15 mouse cellular contexts compared by ENCODE assay signal in genomic region chr11:114898026-114898425, GRCm38 (mm10). TPM values are rescaled to one million over a fixed set of nuclear protein-coding genes. Genes with fewer than 3 reads are reported as not detected.
DNase-seq lines count a peak whose midpoint lies in the region.
"Had no signal": no experiment of that assay in that cellular context is flagged by ENCODE, and none has a peak within 500 bp of the region (broad histone marks: within the 10 kb centered on the region; RNA-seq: fewer than 3 reads in every experiment).

No protein-coding gene starts in this region.

- no peaks in the 10 kb centered on the region for H3K27me3 ChIP-seq in embryonic facial prominence, embryonic 10.5 days (replicated peaks; ENCODE audit: low read depth, poor library complexity, severe bottlenecking)
- H3K27me3 ChIP-seq: limb, embryonic 15.5 days had no signal

- peak; percentile 52 for DNase-seq in gastrocnemius, postnatal 25 days
- DNase-seq in gastrocnemius, postnatal 4 days (ENCODE audit: low spot score in 2 of 2) = no peak
- peak; percentile 60 for DNase-seq in 3T3-L1 (ENCODE audit: low read depth, low spot score)
- DNase-seq in lung, postnatal 36 days = peak; percentile 69
- no peak for DNase-seq in ovary, postnatal 14 days (ENCODE audit: low spot score)
- DNase-seq in embryonic facial prominence, embryonic 10.5 days (ENCODE audit: low spot score) = no peak
- DNase-seq in thymus, postnatal 0 days (ENCODE audit: low spot score) = no peak
- DNase-seq: cerebellum, adult 11 months; kidney, adult 9 months had no signal

- H3K9me3 ChIP-seq in embryonic facial prominence, embryonic 10.5 days = no peaks in the 10 kb centered on the region
- H3K9me3 ChIP-seq: limb, embryonic 15.5 days had no signal

- 45% methylated on average over 1 of the region's 1 CpGs for WGBS in embryonic facial prominence, embryonic 10.5 days

- peak overlapping the region; percentile 84 for H3K27ac ChIP-seq in brown adipose tissue, adult 24 weeks (replicated peaks; ENCODE audit: low read depth, low read length)
- no peak overlapping the region; the same call in 1 of the 2 replicates for H3K27ac ChIP-seq in embryonic facial prominence, embryonic 10.5 days (replicated peaks)
- H3K27ac ChIP-seq: limb, embryonic 15.5 days had no signal

- H3K4me1 ChIP-seq in brown adipose tissue, adult 24 weeks (ENCODE audit: control insufficient read depth, insufficient read depth, insufficient read length, low read length) = no peaks in the 10 kb centered on the region
- peaks cover 6% of the 10 kb centered on the region; the same call in 1 of the 2 replicates for H3K4me1 ChIP-seq in embryonic facial prominence, embryonic 10.5 days
- H3K4me1 ChIP-seq: limb, embryonic 15.5 days had no signal

- no peaks in the 10 kb centered on the region for H3K36me3 ChIP-seq in embryonic facial prominence, embryonic 10.5 days (replicated peaks)
- H3K36me3 ChIP-seq: limb, embryonic 15.5 days had no signal

- no peak overlapping the region for H3K4me3 ChIP-seq in brown adipose tissue, adult 24 weeks (ENCODE audit: insufficient read depth, low read depth, low read length)
- no peak overlapping the region for H3K4me3 ChIP-seq in embryonic facial prominence, embryonic 10.5 days
- H3K4me3 ChIP-seq: limb, embryonic 15.5 days had no signal

RNA-seq across cellular contexts. Expression of gene Cd300a, which starts 8.2 kb away (rescaled TPM):
- under 1 TPM; 0.43 to 0.72 TPM for total RNA-seq in gastrocnemius, postnatal 25 days (2021)
- total RNA-seq in gastrocnemius, postnatal 4 days (2021) = 1 to 10 TPM; 1.3 to 2.0 TPM
- polyA plus RNA-seq in brown adipose tissue, adult 24 weeks (2012; ENCODE audit: insufficient read depth, insufficient read length, missing spikeins) = 0.58 and 1.1 TPM in 2 replicates
- 1.1 and 1.8 TPM in 2 replicates for polyA plus RNA-seq in embryonic facial prominence, embryonic 10.5 days (2016; fragmentation: Nextera tagmentation; extraction: Ambion mirVana)
- 5.0 and 6.8 TPM in 2 replicates for polyA plus RNA-seq in thymus, postnatal 0 days (2015; fragmentation: Nextera tagmentation; extraction: Ambion mirVana)

RNA-seq across cellular contexts. Expression of gene Cd300lb, which starts 36.2 kb away (rescaled TPM):
- under 1 TPM in 1 of 2 experiments, not detected in 1; 0.19 TPM for total RNA-seq in gastrocnemius, postnatal 25 days (2021)
- 1 to 10 TPM in 1 of 2 experiments, under 1 TPM in 1; 0.49 to 1.1 TPM for total RNA-seq in gastrocnemius, postnatal 4 days (2021)
- 0.58 and 1.1 TPM in 2 replicates for polyA plus RNA-seq in brown adipose tissue, adult 24 weeks (2012; ENCODE audit: insufficient read depth, insufficient read length, missing spikeins)
- polyA plus RNA-seq in embryonic facial prominence, embryonic 10.5 days (2016; fragmentation: Nextera tagmentation; extraction: Ambion mirVana) = 0.10 TPM in 1 of 2 replicates, not detected in the other
- 0.15 and 0.29 TPM in 2 replicates for polyA plus RNA-seq in thymus, postnatal 0 days (2015; fragmentation: Nextera tagmentation; extraction: Ambion mirVana)
- total RNA-seq: left cerebral cortex, adult 18-20 months had no signal
- polyA plus RNA-seq: embryonic facial prominence, embryonic 11.5 days; forebrain, embryonic 14.5 days had no signal

RNA-seq across cellular contexts. Expression of gene Gprc5c, which starts 47.1 kb away (rescaled TPM):
- 10 to 100 TPM; 31.2 to 47.0 TPM for total RNA-seq in gastrocnemius, postnatal 25 days (2021)
- total RNA-seq in gastrocnemius, postnatal 4 days (2021) = 10 to 100 TPM; 51.0 to 57.9 TPM
- polyA plus RNA-seq in brown adipose tissue, adult 24 weeks (2012; ENCODE audit: insufficient read depth, insufficient read length, missing spikeins) = 5.4 and 8.4 TPM in 2 replicates
- 62.2 and 62.5 TPM in 2 replicates for polyA plus RNA-seq in embryonic facial prominence, embryonic 10.5 days (2016; fragmentation: Nextera tagmentation; extraction: Ambion mirVana)
- polyA plus RNA-seq in thymus, postnatal 0 days (2015; fragmentation: Nextera tagmentation; extraction: Ambion mirVana) = 5.0 and 5.3 TPM in 2 replicates
- polyA plus RNA-seq: CD4-positive, CD25-positive, alpha-beta regulatory T cell, adult 4 months had no signal

Comparison
In these comparisons a context has a peak if more than half of its experiments do, and no peak if none do; other contexts are left out.
1. DNase-seq: peak in gastrocnemius, postnatal 25 days (single experiment), 3T3-L1 (single experiment) and lung, postnatal 36 days (single experiment); none in gastrocnemius, postnatal 4 days (0 of 2), ovary, postnatal 14 days (single experiment), embryonic facial prominence, embryonic 10.5 days (single experiment) and thymus, postnatal 0 days (single experiment).